Mouse (Mus musculus) thymus, adult 2 months (tissue): ENCODE measurements around the gene Rasa3. TPM values are rescaled to one million over a fixed set of nuclear protein-coding genes. Genes with fewer than 3 reads are reported as not detected.

Experiments
- DNase-seq: peaks from one replicate; pipeline ENCODE4 v3.0.0; 2021
- H3K27ac ChIP-seq: fragments of 200-500 bp; 2 replicates; pipeline ENCODE4 v1.5.1; 2012; ENCODE audit warnings: low read length, control low read depth; ENCODE audit not compliant: control insufficient read depth, insufficient read depth
- H3K27me3 ChIP-seq: fragments of 200-500 bp; 2 replicates; pipeline ENCODE4 v1.6.1; 2012; ENCODE audit warnings: mild to moderate bottlenecking, low read length, moderate library complexity, mixed read lengths; ENCODE audit not compliant: control insufficient read depth, insufficient read depth
- H3K36me3 ChIP-seq: fragments of 200-500 bp; 2 replicates; pipeline ENCODE4 v1.6.1; 2012; ENCODE audit warnings: mild to moderate bottlenecking, low read length, moderate library complexity; ENCODE audit not compliant: control insufficient read depth, insufficient read depth
- H3K4me1 ChIP-seq: fragments of 200-500 bp; replicated peaks from 2 replicates; pipeline ENCODE4 v1.6.1; 2012; ENCODE audit warnings: low read length; ENCODE audit not compliant: control insufficient read depth, insufficient read depth
- H3K4me3 ChIP-seq: fragments of 200-500 bp; 2 replicates; pipeline ENCODE4 v1.5.1; 2012; ENCODE audit warnings: mild to moderate bottlenecking, low read length, control low read depth, moderate library complexity; ENCODE audit not compliant: control insufficient read depth, insufficient read depth
- CTCF ChIP-seq: fragments of 200-500 bp; IDR thresholded peaks from 2 replicates; pipeline ENCODE4 v1.5.1; 2012; ENCODE audit warnings: mild to moderate bottlenecking, control low read depth, low read length, moderate library complexity, borderline replicate concordance; ENCODE audit not compliant: control insufficient read depth, poor library complexity, insufficient read depth; ENCODE audit errors: extremely low read depth
- POLR2A ChIP-seq: fragments of 200-500 bp; IDR thresholded peaks from 2 replicates; pipeline ENCODE4 v1.6.1; 2012; ENCODE audit warnings: mild to moderate bottlenecking, low read length, control low read depth, moderate library complexity; ENCODE audit not compliant: control insufficient read depth, poor library complexity, insufficient read depth; ENCODE audit errors: extremely low read depth
- WGBS: fragments of 180-500 bp; shearing (Covaris S2); methylation state at CpG from one replicate; pipeline ENCODE4 v1.1.7; 2018; 5-methylcytosine and 5-hydroxymethylcytosine counted together
- polyA plus RNA-seq: library from polyadenylated mRNA; depleted of rRNA; stranded (reverse); fragments of >200 nt; gene quantifications from 2 replicates; pipeline ENCODE4 v1.2.3, GENCODE M21; 2012

Rasa3 gene
- polyA plus RNA-seq, 1 experiment, result 57.5 TPM

- no peak overlapping the region for H3K4me3 ChIP-seq
- H3K4me1 ChIP-seq, result peaks cover 4% of the 10 kb centered on the region; the same call in 1 of the 2 replicates
- H3K27ac ChIP-seq, result no peak overlapping the region
- no peaks in the 10 kb centered on the region for H3K27me3 ChIP-seq
- TF ChIP-seq CTCF (no peak), POLR2A (no peak)
- WGBS, result 96% methylated on average over 6 of the region's 6 CpGs
- DNase-seq, result no peak
- no peaks in the 10 kb centered on the region; the same call in 1 of the 2 replicates for H3K36me3 ChIP-seq
Observed at GRCm38 (mm10) chr8:13633107-13633506, 44.3 kb downstream of the Rasa3 start.

- no peak for DNase-seq
- TF ChIP-seq POLR2A (no peak), CTCF (no peak)
- H3K36me3 ChIP-seq, result no peaks in the 10 kb centered on the region; the same call in 1 of the 2 replicates
- H3K27me3 ChIP-seq, result no peaks in the 10 kb centered on the region
- WGBS, result 69% methylated on average over 6 of the region's 6 CpGs
- no peak overlapping the region for H3K4me3 ChIP-seq
- no peak overlapping the region for H3K27ac ChIP-seq
- peaks cover 4% of the 10 kb centered on the region; the same call in 1 of the 2 replicates for H3K4me1 ChIP-seq
Observed at GRCm38 (mm10) chr8:13632309-13632708, 45.1 kb downstream of the Rasa3 start.

GRCm38 (mm10) chr8:13630754-13631153 is 46.6 kb downstream of the Rasa3 start:
- Histone ChIP-seq H3K4me1 (peaks cover 4% of the 10 kb centered on the region; the same call in 1 of the 2 replicates), H3K36me3 (no peaks in the 10 kb centered on the region; the same call in 1 of the 2 replicates), H3K27ac (no peak overlapping the region), H3K27me3 (no peaks in the 10 kb centered on the region), H3K4me3 (no peak overlapping the region)
- no peak for DNase-seq
- 76% methylated on average over 4 of the region's 4 CpGs for WGBS
- TF ChIP-seq POLR2A (no peak), CTCF (no peak)

GRCm38 (mm10) chr8:13630171-13630570 is 47.2 kb downstream of the Rasa3 start:
- peaks cover 4% of the 10 kb centered on the region; the same call in 1 of the 2 replicates for H3K4me1 ChIP-seq
- H3K27ac ChIP-seq, result no peak overlapping the region

GRCm38 (mm10) chr8:13629351-13630090 is 47.9 kb downstream of the Rasa3 start:
- H3K36me3 ChIP-seq, result no peaks in the 10 kb centered on the region; the same call in 1 of the 2 replicates
- H3K27ac ChIP-seq, result no peak overlapping the region
- WGBS, result 93% methylated on average over 10 of the region's 10 CpGs
- no peak overlapping the region for H3K4me3 ChIP-seq
- DNase-seq, result no peak
- H3K27me3 ChIP-seq, result no peaks in the 10 kb centered on the region
- H3K4me1 ChIP-seq, result peaks cover 9% of the 10 kb centered on the region
- TF ChIP-seq POLR2A, result no peak

More at GRCm38 (mm10) chr8:13630171-13630570, 47.2 kb downstream of the Rasa3 start:
- H3K4me3 ChIP-seq, result no peak overlapping the region
- DNase-seq, result no peak
- WGBS, result 94% methylated on average over 5 of the region's 5 CpGs
- H3K36me3 ChIP-seq, result no peaks in the 10 kb centered on the region; the same call in 1 of the 2 replicates
- TF ChIP-seq CTCF, result no peak
- TF ChIP-seq POLR2A, result no peak
- H3K27me3 ChIP-seq, result no peaks in the 10 kb centered on the region

- Histone ChIP-seq H3K27me3 (no peaks in the 10 kb centered on the region), H3K27ac (no peak overlapping the region), H3K36me3 (no peaks in the 10 kb centered on the region; the same call in 1 of the 2 replicates), H3K4me3 (no peak overlapping the region), H3K4me1 (peaks cover 18% of the 10 kb centered on the region)
- TF ChIP-seq CTCF, result no peak
- TF ChIP-seq POLR2A, result no peak
- DNase-seq, result no peak
- 50% methylated on average over 9 of the region's 9 CpGs for WGBS
Observed at GRCm38 (mm10) chr8:13628067-13628466, 49.3 kb downstream of the Rasa3 start.
